Mouse (Mus musculus): Measurements from ENCODE around the gene Nudt13.
"Not testable (repeated sequence)": the region's sequence is repeated elsewhere in the genome, so short reads cannot be mapped to it uniquely, and the experiment has no call there.

The Nudt13 gene

DNA sequence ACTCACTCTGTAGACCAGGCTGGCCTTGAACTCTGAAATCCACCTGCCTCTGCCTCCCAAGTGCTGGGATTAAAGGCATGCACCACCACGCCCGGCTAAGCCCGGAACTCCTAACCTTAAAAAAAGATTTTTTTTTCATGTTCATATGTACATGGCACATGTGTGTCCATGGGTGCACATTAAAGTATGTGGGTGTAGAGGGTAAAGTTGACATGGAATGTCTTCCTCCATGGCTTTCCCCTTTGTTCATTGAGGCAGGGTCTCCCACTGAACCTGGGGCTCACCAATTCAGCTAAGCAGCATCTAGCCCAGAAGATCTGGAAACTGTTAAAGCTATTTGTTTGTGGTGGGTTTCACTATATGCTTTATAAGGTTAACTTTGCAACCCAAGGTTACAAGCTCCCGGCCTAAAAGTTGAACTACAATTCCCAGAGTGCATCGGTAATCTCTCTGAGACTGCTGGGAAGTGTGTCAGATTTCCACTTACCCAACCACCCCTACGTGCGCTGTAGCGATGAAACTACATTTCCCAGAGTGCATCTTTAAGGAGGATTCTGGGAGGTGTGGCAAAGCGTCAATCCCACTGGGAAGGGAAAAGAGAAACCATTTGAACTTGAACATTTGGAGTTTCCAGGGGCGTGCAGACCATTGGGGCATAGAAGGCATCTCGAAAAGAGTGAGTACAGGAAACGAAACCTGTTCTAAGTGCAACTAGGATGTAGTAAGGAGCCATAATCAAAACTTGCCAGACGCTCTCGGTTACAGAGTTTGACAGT lies at the start of gene Nudt13:
Gene Nudt13, plus strand, starts transcription at position 581 of the 776 bp plus-strand sequence.
- peak; percentile 91 for DNase-seq (ENCODE audit: low spot score)

GRCm38 (mm10) chr14:20245318-20245717 lies 49.2 kb upstream of the Nudt13 start:
- no peak for DNase-seq (ENCODE audit: low spot score)

DNA sequence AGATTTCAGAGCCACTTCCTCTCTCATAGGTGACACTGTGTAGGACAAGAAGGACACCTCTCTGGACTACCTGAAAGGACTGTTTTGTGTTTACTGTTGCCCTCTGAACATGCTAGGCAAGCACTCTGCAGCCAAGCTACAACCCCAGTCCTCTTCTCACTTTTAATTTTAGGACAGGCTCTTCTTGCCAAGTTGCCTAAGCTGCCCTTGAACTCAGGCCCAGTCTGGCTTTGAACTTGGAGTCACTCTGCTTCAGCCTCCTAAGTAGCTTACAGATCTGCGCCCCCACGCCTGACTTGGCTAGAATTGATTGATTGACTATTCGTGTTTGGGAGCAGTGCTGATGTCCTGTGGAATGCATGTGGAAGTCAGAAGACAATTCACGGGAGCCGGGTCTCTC lies 48.6 kb upstream of the Nudt13 start:
- no peak for DNase-seq (ENCODE audit: low spot score)

- no peak for DNase-seq (ENCODE audit: low spot score)
Measured at GRCm38 (mm10) chr14:20246811-20247266, 47.7 kb upstream of the Nudt13 start.

DNA sequence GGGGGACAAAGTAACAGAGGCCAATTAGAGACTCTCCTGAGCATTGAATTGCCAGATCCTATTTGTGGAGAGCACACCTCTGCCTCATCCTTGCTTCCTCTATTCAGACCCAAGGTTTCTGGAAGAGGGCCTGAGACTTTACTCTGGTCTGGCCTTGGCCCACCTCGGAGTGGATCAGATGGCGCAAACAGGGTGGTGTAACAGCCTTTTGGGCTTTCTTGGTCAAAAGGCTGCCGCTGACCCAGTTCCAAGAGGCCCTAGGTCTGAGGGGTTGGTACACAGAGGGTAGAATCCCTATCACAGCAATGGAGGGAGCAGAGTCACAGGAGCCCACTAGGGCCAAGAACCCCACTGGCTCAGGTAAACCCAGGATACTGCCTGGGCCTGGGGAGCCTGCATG lies 46.5 kb upstream of the Nudt13 start:
- DNase-seq (ENCODE audit: low spot score): no peak

GRCm38 (mm10) chr14:20250237-20251171 lies 44.0 kb upstream of the Nudt13 start:
- DNase-seq (ENCODE audit: low spot score): no peak

GRCm38 (mm10) chr14:20258185-20259113 lies 36.0 kb upstream of the Nudt13 start:
- peak; percentile 62 for DNase-seq (ENCODE audit: low spot score)

GRCm38 (mm10) chr14:20262346-20262745 lies 32.2 kb upstream of the Nudt13 start:
- no peak for DNase-seq (ENCODE audit: low spot score)

- DNase-seq (ENCODE audit: low spot score): no peak
Measured at GRCm38 (mm10) chr14:20268421-20268820, 26.1 kb upstream of the Nudt13 start.

DNA sequence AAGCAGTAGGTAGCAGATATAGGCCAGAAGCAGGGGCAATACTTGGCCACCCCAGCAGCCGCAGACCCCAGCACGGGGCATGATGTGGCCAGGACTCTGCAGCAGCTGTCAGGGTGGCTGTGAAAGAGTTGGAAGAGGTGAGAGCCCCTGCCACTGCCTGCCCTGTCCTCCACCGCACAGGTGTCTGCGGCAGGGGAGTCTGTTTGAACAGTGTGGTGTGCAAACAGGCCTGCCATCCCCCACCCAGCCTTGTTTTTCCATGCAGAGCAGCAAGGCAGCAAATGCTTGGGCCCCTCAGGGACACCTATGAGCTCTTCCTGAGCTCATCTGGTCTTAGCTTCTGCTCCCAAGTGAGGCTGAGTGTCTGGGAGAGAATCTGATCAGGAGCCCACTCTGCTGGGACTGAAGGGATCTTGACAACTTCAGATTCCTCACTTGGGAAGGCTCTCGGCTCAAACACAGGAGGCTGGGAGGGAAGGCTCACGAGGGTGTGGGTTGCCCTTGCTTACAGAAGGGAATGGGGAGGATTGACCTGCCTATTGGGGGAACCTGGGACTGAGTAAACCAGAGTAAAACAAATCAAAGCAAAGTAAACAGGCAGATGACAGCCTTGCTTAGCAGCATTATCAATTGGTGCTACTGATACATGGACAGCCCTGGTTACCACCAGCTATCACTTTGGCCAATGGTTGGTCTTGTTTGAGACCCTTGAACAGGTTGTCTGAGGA lies 25.3 kb upstream of the Nudt13 start, which contains the start of gene Kcnk16:
Gene Kcnk16, minus strand, starts transcription at position 118 of the 728 bp plus-strand sequence.
- DNase-seq (ENCODE audit: low spot score): no peak

- DNase-seq (ENCODE audit: low spot score): no peak
Measured at GRCm38 (mm10) chr14:20291391-20291790, 3.1 kb upstream of the Nudt13 start.

DNA sequence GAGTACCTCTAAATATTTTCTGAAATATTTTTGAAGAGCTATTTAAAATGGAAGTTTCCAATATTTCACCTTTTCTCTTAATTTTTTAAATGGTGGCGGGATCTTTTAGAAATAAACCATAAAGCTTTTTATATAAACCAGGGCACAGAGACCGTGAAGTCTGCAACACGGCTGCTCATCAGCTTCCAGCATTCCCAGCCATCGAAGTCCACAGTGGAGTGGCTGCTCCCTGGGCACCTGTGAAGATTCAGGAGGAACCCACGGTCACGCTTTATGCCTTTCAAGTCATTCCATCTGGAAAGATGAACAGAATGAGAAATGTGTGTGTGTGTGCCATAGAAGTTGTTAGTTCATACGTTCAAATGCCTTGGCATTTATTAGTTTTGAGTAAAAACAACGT lies 450 bp downstream of the Nudt13 start:
- DNase-seq (ENCODE audit: low spot score): no peak

DNA sequence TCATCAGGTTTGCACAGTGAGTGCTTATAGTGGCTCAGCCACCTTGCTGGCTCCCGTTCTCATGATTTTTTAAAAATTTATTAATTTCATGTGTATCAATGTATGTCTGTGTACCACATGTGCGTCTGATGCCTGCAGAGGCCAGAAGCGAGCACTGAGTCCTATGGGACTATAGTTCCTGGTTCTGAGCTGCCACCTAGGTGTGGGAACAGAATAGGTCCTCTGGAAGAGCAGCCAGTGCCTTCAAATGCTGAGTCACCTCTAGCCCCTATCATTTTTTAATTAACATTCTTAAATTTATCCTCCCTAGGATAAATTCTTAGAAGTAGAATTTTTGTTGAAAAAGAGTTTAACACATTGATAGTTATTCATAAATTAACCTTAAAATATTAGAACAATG lies 3.1 kb downstream of the Nudt13 start:
- no peak for DNase-seq (ENCODE audit: low spot score)

DNA sequence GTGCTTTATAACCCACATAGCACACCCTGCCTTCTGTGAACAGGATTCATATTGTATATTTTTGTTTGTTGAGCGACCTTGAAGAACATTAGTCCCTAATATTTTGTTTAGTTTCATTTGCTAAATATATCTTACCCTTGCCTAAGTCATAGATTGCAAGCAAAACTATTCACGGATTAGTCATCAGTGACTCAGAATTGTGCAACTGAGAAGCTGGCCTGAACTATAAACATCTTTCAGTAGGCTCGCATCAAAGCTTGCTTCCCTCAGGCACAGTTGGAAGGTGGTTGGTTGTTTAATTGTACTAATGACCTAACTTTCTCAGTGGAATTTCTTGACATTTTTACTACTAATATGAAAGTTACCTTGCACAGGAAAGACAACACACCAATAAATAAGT lies 3.6 kb downstream of the Nudt13 start:
- no peak for DNase-seq (ENCODE audit: low spot score)

GRCm38 (mm10) chr14:20305085-20305484 lies 10.6 kb downstream of the Nudt13 start:
- not testable (repeated sequence) for DNase-seq (ENCODE audit: low spot score)

DNA sequence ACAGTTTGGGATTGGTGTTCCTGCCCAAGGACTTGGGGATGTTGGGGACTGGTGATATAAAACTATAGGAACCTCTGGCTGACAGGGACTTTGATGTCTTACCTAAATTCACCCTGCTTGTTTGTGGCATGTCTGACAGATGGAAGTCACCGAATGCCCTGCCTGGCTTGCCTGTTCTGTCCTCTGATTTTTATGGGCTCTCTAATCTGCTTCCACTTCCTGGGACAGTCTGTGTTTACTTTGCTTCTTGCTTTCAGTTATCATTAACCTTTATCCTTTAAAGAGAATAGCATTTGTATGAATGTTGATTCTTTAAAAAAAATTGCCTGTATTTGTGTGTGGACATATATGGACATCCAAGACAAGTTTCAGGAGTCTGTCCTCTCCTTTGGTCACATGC lies 20.6 kb downstream of the Nudt13 start:
- DNase-seq (ENCODE audit: low spot score): no peak

DNA sequence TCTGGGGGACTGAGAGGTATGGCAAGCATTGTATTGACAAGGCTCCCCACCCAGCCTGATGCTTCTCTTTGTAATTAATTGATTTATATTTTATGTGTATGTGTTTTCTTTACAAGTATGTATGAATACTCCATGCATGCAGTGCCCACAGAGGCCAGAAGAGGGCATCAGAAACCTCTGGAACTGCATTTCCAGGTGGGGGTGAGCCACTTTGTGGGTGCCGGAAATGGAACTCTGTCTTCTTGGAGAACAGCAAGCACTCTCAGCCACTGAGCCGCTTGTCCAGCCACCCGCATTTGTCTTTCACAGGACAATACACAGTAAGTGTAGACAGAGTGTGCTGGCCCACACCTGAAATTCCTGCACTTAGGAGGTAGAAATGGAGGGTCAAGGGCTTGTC lies 24.9 kb downstream of the Nudt13 start:
- DNase-seq (ENCODE audit: low spot score): no peak

- DNase-seq (ENCODE audit: low spot score): no peak
Measured at GRCm38 (mm10) chr14:20324196-20324595, 29.7 kb downstream of the Nudt13 start.

DNA sequence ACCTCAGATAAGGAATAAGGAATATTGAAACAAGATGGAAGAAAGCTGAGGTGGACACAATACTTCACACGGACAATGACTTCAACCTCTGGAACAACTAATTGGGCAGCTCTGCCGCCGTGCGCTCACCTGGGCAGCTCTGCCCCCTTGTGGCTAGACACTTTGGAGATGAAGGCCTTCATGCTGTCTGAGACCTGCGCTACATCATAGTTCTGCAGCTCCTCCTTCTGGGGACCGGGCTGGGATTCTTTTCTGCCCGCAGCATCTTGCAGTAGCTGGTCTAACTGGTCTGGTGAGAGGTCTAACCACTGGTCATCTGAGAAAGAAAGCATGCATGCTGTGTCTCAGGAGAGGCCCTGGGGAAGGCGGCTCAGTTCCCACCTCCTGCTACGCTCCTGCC lies 34.0 kb downstream of the Nudt13 start:
- DNase-seq (ENCODE audit: low spot score): no peak

DNA sequence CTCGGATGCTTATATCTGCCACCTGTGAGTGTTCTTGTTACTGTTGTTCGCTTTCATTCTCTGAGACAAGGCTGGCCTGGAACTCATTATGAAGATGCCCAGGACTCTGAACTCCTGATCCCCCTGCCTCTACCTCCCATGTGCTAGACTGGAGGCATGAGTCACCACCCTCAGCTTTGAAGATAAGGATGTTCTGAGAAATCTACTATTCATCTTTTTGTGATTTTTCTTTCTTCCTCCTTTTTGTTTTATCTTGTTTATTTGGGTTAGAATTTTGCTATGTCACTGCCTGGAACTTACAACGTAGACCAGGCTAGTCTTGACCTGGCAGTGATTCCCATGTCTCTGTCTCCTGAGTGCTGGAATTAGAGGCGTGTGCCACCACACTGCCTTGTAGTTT lies 36.8 kb downstream of the Nudt13 start:
- DNase-seq (ENCODE audit: low spot score): no peak

DNA sequence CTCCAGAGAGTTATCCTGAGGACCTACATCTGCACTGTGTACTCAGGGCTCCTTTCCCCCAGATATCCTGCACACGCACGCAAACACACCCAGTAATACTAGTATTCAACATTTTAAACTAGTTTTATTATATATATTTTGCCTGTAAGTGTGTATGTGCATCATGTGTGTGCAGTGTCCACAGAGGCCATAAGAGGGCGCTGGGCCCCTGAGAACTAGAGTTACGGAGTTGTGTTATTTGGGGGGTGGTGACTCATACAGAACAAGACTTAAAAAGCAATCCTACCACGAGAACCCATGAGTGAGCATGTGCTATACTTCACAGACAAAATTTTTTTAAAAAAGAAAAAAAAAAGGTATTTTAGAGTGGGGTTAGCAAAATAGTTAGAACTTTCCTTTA lies 44.9 kb downstream of the Nudt13 start:
- DNase-seq (ENCODE audit: low spot score): no peak
